Mouse (Mus musculus) stomach, embryonic 14.5 days (tissue): ENCODE measurements around the gene Zbtb8os. TPM values are rescaled to one million over a fixed set of nuclear protein-coding genes. Genes with fewer than 3 reads are reported as not detected.

Experiments
- ATAC-seq: fragments of 200-750 bp; cut with Nextera tagmentation; 2 replicates; pipeline ENCODE4 v1.8.0; 2017; ENCODE audit warnings: low read depth, moderate TSS enrichment; ENCODE audit not compliant: insufficient number of reproducible peaks, insufficient read depth, low FRiP score
- H3K27ac ChIP-seq: fragments of 300-500 bp; sonication (generic); 2 replicates; pipeline ENCODE4 v1.5.1; 2014; ENCODE audit warnings: mild to moderate bottlenecking, low read length, moderate library complexity, mixed read lengths
- H3K27me3 ChIP-seq: fragments of 300-500 bp; sonication (generic); 2 replicates; pipeline ENCODE4 v1.6.1; 2014; ENCODE audit warnings: low read length, control low read depth, mixed read lengths; ENCODE audit not compliant: control insufficient read depth, insufficient read depth
- H3K36me3 ChIP-seq: fragments of 300-500 bp; sonication (generic); 2 replicates; pipeline ENCODE4 v1.6.1; 2014; ENCODE audit warnings: mild to moderate bottlenecking, control low read depth, low read length, moderate library complexity, mixed read lengths; ENCODE audit not compliant: control insufficient read depth, insufficient read depth
- H3K4me1 ChIP-seq: fragments of 300-500 bp; sonication (generic); 2 replicates; pipeline ENCODE4 v1.6.1; 2014; ENCODE audit warnings: low read length, control low read depth, mixed read lengths; ENCODE audit not compliant: control insufficient read depth, insufficient read depth
- H3K4me2 ChIP-seq: fragments of 300-500 bp; sonication (generic); replicated peaks from 2 replicates; pipeline ENCODE4 v1.6.1; 2014; ENCODE audit warnings: low read depth, low read length, control low read depth
- H3K4me3 ChIP-seq: fragments of 300-500 bp; sonication (generic); 2 replicates; pipeline ENCODE4 v1.5.1; 2014; ENCODE audit warnings: low read depth, low read length, control low read depth
- H3K9ac ChIP-seq: fragments of 300-500 bp; sonication (generic); replicated peaks from 2 replicates; pipeline ENCODE4 v1.6.1; 2014; ENCODE audit warnings: low read depth, mild to moderate bottlenecking, control low read depth, low read length, moderate library complexity, mixed read lengths
- H3K9me3 ChIP-seq: fragments of 300-500 bp; sonication (generic); 2 replicates; pipeline ENCODE4 v1.6.1; 2016; ENCODE audit warnings: low read depth, low read length, control low read depth; ENCODE audit not compliant: control insufficient read depth
- WGBS: fragments of 180-500 bp; shearing (Covaris S2); extraction: QIAGEN DNeasy Blood & Tissue Kit; methylation state at CpG from one replicate; pipeline ENCODE4 v1.1.7; 2014; 5-methylcytosine and 5-hydroxymethylcytosine counted together
- polyA plus RNA-seq: library from polyadenylated mRNA; unstranded; fragments of >200 nt; fragmentation: Nextera tagmentation; extraction: Ambion mirVana; gene quantifications from 2 replicates; pipeline ENCODE4 v1.2.1, GENCODE M21; 2014

Gene Zbtb8os
- polyA plus RNA-seq, 1 experiment from 2014 or later, result 52.2 TPM

- Histone ChIP-seq H3K36me3 (no peaks in the 10 kb centered on the region), H3K9me3 (no peaks in the 10 kb centered on the region), H3K4me3 (no peak overlapping the region), H3K9ac (no peak overlapping the region), H3K4me2 (0 out of 2 replicates have a peak overlapping the region, but pooled peaks have one; percentile 10), H3K4me1 (peaks cover 10% of the 10 kb centered on the region), H3K27me3 (no peaks in the 10 kb centered on the region), H3K27ac (no peak overlapping the region)
- ATAC-seq, result no peak
- 28% methylated on average over 16 of the region's 16 CpGs for WGBS
Observed at GRCm38 (mm10) chr4:129293702-129294101, 41.8 kb upstream of the Zbtb8os start.

GRCm38 (mm10) chr4:129295188-129295587 lies 40.3 kb upstream of the Zbtb8os start:
- no peaks in the 10 kb centered on the region for H3K9me3 ChIP-seq
- ATAC-seq, result no peak
- H3K4me2 ChIP-seq, result no peak overlapping the region
- H3K27ac ChIP-seq, result no peak overlapping the region
- peaks cover 12% of the 10 kb centered on the region for H3K4me1 ChIP-seq
- no peak overlapping the region for H3K9ac ChIP-seq
- no peak overlapping the region for H3K4me3 ChIP-seq
- H3K27me3 ChIP-seq, result no peaks in the 10 kb centered on the region
- 29% methylated on average over 2 of the region's 2 CpGs for WGBS
- no peaks in the 10 kb centered on the region for H3K36me3 ChIP-seq

- no peak for ATAC-seq
- whole genome bisulfite sequencing, result 70% methylated on average over 7 of the region's 7 CpGs
- Histone ChIP-seq H3K4me3 (no peak overlapping the region), H3K9me3 (no peaks in the 10 kb centered on the region), H3K4me1 (peaks cover 12% of the 10 kb centered on the region), H3K9ac (no peak overlapping the region), H3K36me3 (no peaks in the 10 kb centered on the region), H3K27me3 (no peaks in the 10 kb centered on the region), H3K27ac (no peak overlapping the region), H3K4me2 (no peak overlapping the region)
Observed at GRCm38 (mm10) chr4:129296066-129296465, 39.4 kb upstream of the Zbtb8os start.

GRCm38 (mm10) chr4:129297724-129298123 lies 37.8 kb upstream of the Zbtb8os start:
- peak overlapping the region; percentile 79 for H3K27ac ChIP-seq
- peak; percentile 50; the same call in 1 of the 2 replicates for ATAC-seq
- no peaks in the 10 kb centered on the region for H3K9me3 ChIP-seq
- H3K4me1 ChIP-seq, result peaks cover 12% of the 10 kb centered on the region
- no peak overlapping the region for H3K9ac ChIP-seq
- 60% methylated on average over 4 of the region's 4 CpGs for WGBS
- no peak overlapping the region for H3K4me3 ChIP-seq
- H3K4me2 ChIP-seq, result no peak overlapping the region
- H3K36me3 ChIP-seq, result no peaks in the 10 kb centered on the region
- H3K27me3 ChIP-seq, result no peaks in the 10 kb centered on the region

GRCm38 (mm10) chr4:129299121-129299520 lies 36.4 kb upstream of the Zbtb8os start:
- no peaks in the 10 kb centered on the region for H3K36me3 ChIP-seq
- no peaks in the 10 kb centered on the region for H3K9me3 ChIP-seq
- H3K9ac ChIP-seq, result no peak overlapping the region
- no peaks in the 10 kb centered on the region for H3K27me3 ChIP-seq
- H3K27ac ChIP-seq, result no peak overlapping the region
- no peak overlapping the region for H3K4me3 ChIP-seq
- no peak overlapping the region for H3K4me2 ChIP-seq
- ATAC-seq, result no peak
- 42% methylated on average over 10 of the region's 10 CpGs for WGBS
- peaks cover 12% of the 10 kb centered on the region for H3K4me1 ChIP-seq

- H3K4me3 ChIP-seq, result no peak overlapping the region
- H3K27me3 ChIP-seq, result no peaks in the 10 kb centered on the region
- no peaks in the 10 kb centered on the region for H3K9me3 ChIP-seq
- no peak overlapping the region for H3K9ac ChIP-seq
- no peak overlapping the region for H3K4me2 ChIP-seq
- no peak for ATAC-seq
- peaks cover 15% of the 10 kb centered on the region for H3K36me3 ChIP-seq
- 75% methylated on average over 5 of the region's 5 CpGs for WGBS
- H3K27ac ChIP-seq, result no peak overlapping the region
- peaks cover 5% of the 10 kb centered on the region for H3K4me1 ChIP-seq
Observed at GRCm38 (mm10) chr4:129303401-129303800, 32.1 kb upstream of the Zbtb8os start.

- Histone ChIP-seq H3K4me3 (no peak overlapping the region), H3K27ac (no peak overlapping the region), H3K4me1 (peaks cover under 1% of the 10 kb centered on the region; the same call in 1 of the 2 replicates), H3K9ac (no peak overlapping the region), H3K27me3 (no peaks in the 10 kb centered on the region), H3K9me3 (no peaks in the 10 kb centered on the region), H3K36me3 (peaks cover 19% of the 10 kb centered on the region), H3K4me2 (no peak overlapping the region)
- WGBS, result 82% methylated on average over 9 of the region's 9 CpGs
- ATAC-seq, result no peak
Observed at GRCm38 (mm10) chr4:129303816-129304215, 31.7 kb upstream of the Zbtb8os start.

GRCm38 (mm10) chr4:129304306-129304705 lies 31.2 kb upstream of the Zbtb8os start:
- Histone ChIP-seq H3K36me3 (peaks cover 24% of the 10 kb centered on the region), H3K27ac (no peak overlapping the region), H3K27me3 (no peaks in the 10 kb centered on the region), H3K4me3 (no peak overlapping the region), H3K4me1 (no peaks in the 10 kb centered on the region), H3K4me2 (no peak overlapping the region), H3K9me3 (no peaks in the 10 kb centered on the region), H3K9ac (no peak overlapping the region)
- 0 out of 2 replicates have a peak, but pooled peaks have one; percentile 10 for ATAC-seq
- 30% methylated on average over 1 of the region's 1 CpGs for WGBS

- Histone ChIP-seq H3K27ac (no peak overlapping the region), H3K36me3 (peaks cover 51% of the 10 kb centered on the region), H3K9me3 (no peaks in the 10 kb centered on the region), H3K4me2 (no peak overlapping the region), H3K9ac (no peak overlapping the region), H3K4me1 (no peaks in the 10 kb centered on the region), H3K4me3 (no peak overlapping the region), H3K27me3 (no peaks in the 10 kb centered on the region)
- WGBS, result 90% methylated on average over 1 of the region's 1 CpGs
- no peak for ATAC-seq
Observed at GRCm38 (mm10) chr4:129307936-129308335, 27.6 kb upstream of the Zbtb8os start.
